Mouse (Mus musculus): ENCODE data around the gene RPS10-NUDT3.

Gene RPS10-NUDT3

DNA sequence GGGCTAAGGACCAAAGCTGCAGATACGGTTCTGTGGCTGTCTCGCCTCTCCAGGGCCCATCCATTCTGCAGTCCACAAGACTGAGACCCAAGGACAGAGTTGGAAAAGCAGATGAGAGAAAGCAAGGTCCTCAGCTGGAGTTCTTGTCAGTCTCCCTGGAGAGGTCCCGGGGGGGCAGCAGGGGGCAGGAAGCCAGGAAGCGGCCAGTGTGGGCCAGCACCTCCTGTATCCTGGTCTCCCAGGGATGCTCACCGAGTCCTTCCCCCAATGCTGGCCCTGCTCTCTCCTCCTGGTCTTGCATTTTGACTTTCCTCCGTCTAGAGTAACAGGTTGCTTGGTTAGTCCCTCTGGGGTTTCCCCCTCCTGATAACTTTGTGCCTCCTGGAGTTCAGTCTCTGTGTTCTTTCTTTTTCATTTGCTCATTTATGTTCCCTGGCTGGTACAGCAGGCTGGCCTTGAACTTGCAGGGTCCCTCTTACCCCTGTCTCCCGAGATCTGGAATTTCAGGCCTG lies 88.4 kb downstream of the RPS10-NUDT3 start:
- ChIA-PET POLR2A (interaction anchor here (0.9 to 3.8 kb wide), 16 partner anchors 7 to 161 kb away, joined by 3 to 52 read pairs (median 4); partner anchors contain the start of genes Hmga1 (in 3 of the 4) and AI413582 (in 1 of the 4)), CTCF (interaction anchor here (0.5 to 1.6 kb wide), 9 partner anchors 8 to 587 kb away, joined by 3 to 7 read pairs (median 3); partner anchors contain the start of gene Hmga1 (in 1 of the 4))

DNA sequence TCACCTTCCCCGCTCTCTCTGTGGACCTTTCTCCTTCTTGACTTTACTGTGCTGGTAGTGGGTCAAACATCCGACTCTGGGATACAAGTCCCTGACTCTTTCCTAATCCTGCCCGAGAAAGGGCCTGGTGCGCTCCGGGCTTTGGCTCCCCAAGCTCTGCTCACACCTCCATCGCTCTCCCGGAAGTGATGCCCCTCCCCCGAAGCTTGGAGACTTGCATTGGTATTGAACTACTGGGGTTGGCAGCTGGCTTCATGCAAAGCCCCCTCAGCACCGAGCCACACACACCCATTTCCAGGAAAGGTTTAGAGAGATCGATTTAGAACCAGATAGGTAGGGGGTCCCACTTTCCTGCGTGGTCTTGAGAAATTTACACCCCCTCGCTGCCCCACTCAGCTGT lies 89.0 kb downstream of the RPS10-NUDT3 start:
- ChIA-PET POLR2A (interaction anchor here (0.6 to 3.8 kb wide), 15 partner anchors 8 to 204 kb away, joined by 3 to 52 read pairs (median 4); partner anchors contain the start of genes Hmga1 (in 3 of the 4) and AI413582 (in 1 of the 4)), CTCF (interaction anchor here (0.5 to 1.6 kb wide), 7 partner anchors 10 to 588 kb away, joined by 3 to 7 read pairs (median 3); no protein-coding TSS in a partner anchor)

DNA sequence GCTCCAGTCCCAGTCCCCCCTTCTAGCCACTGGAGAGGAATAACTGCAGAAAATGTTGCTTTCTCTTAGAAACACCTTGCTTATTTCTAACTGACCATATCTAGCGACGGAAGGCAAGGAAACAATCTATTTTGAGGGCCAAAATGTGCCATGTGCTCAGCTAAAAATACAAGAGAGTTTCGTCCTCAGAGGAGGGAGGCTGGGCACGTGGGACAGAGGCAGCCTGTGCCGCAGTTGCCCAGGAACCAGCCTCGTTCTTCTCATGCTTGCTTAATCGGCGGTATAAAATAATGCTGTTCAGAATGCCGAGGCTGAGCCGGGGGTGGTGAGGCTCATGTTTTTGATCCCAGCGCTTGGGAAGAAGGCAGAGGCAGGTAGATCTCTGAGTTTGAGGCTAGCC lies 90.5 kb downstream of the RPS10-NUDT3 start:
- ChIA-PET CTCF (interaction anchor here in 3 of 4 experiments (0.6 to 2.6 kb wide), 3 partner anchors 10 to 143 kb away, joined by 3 to 8 read pairs (median 4); no protein-coding TSS in a partner anchor), POLR2A (interaction anchor here in 2 of 4 experiments (1.0 to 1.8 kb wide), 5 partner anchors 8 to 91 kb away, joined by 3 to 6 read pairs (median 4); partner anchors contain the start of gene Hmga1 (in 1 of the 2))

DNA sequence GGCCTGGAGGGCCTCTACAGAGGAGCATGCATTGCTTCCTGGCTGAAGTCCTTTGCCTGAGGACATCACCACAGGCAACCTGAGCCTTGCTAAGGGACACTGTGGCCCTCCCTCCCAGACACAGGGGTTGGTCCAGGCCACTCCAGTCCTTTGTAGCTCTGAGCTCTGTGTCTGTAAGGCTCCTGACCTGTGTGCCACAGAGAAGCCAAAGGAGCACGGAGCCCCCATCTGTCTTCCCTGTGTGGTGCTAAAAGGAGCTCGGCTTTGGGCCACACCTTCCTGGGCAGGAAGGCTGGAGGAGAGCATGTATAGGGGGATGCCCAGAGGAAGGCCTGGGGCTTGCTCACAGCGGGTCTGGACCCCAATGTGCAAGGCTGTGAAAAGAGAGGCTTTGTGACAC lies 93.0 kb downstream of the RPS10-NUDT3 start:
- ChIA-PET POLR2A (interaction anchor here (0.5 to 3.3 kb wide), 13 partner anchors 10 to 51 kb away, joined by 3 to 15 read pairs (median 5); partner anchors contain the start of gene Hmga1 (in 3 of the 4)), CTCF (interaction anchor here in 3 of 4 experiments (0.5 to 1.9 kb wide), 5 partner anchors 10 to 93 kb away, joined by 4 to 7 read pairs (median 5); partner anchors contain the start of gene RPS10-NUDT3 (in 1 of the 3))

DNA sequence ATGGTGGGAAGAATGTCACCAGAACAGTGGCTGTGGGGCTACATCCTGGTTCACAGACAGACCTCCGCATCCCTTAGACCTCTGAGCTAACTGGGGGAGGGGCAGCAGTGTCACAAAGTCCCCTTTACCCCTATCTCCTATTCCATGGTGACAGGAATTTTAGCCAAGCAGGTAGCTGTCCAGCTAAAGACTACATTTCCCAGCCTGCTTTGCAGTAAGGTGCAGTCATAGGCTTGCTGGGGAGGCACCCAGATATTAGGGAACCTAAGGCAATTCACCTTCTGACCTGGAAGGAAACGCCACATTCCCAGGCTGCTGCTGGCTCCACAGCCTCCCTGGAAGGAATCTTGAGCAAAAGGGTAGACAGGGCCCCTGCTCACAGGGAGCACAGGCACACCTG lies 93.8 kb downstream of the RPS10-NUDT3 start:
- CTCF ChIA-PET: interaction anchor here in 3 of 4 experiments (0.5 to 1.9 kb wide), 4 partner anchors 11 to 51 kb away, joined by 3 to 7 read pairs (median 4); no protein-coding TSS in a partner anchor
- POLR2A ChIA-PET: interaction anchor here (0.5 to 3.3 kb wide), 10 partner anchors 9 to 312 kb away, joined by 3 to 15 read pairs (median 6); partner anchors contain the start of gene Hmga1 (in 2 of the 4)

DNA sequence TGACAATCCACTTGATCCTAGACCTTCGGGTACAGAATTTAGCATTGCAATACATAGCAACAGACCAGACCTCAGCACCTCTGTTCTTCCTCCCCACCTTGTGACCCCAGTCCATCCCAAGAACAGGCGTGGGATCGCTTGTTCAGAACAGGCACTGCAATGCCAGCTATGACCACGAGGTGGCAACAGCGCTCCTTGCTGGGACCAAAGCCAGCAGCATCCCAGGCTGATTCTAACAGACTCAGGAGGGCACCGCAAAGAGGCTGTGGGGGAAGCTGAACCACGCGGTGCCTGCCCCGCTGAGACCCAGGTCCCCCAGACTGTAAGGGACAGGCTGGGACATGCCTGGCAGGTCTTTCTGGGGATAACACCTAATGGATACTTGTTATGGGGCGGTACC lies 100.3 kb downstream of the RPS10-NUDT3 start:
- CTCF ChIA-PET: interaction anchor here (0.5 to 2.2 kb wide), 70 partner anchors 8 to 986 kb away, joined by 3 to 14 read pairs (median 4); partner anchors contain the start of genes Hmga1 (in 3 of the 4), AI413582 (in 1 of the 4), RPS10-NUDT3 (in 1 of the 4) and Rps10 (in 1 of the 4)

DNA sequence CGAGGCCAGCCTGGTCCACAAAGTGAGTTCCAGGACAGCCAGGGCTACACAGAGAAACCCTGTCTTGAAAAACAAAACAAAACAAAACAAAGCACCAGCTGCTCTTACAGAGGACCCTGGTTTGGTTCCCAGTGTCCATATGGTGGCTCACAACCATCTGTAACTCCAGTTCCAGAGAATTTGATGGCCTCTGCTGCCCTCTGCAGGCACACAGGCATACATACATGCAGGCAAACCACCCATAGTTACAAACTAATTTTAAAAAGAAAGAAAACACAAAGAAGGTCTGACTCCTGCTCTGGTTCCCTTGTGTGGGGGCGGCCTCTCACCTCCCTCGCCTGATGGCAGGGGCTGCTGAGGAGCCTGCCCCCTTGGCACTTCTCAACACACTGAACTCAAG lies 101.7 kb downstream of the RPS10-NUDT3 start:
- ChIA-PET CTCF (interaction anchor here in 1 of 4 experiments (1.7 to 2.2 kb wide), 2 partner anchors 59 to 343 kb away, joined by 4 to 14 read pairs; no protein-coding TSS in a partner anchor), POLR2A (interaction anchor here in 1 of 4 experiments (0.6 to 3.0 kb wide), 5 partner anchors 8 to 28 kb away, joined by 3 to 47 read pairs (median 6); partner anchors contain the start of gene Hmga1)

More for the DNA sequence above, 100.3 kb downstream of the RPS10-NUDT3 start:
- POLR2A ChIA-PET: interaction anchor here (0.6 to 3.0 kb wide), 29 partner anchors 12 to 183 kb away, joined by 3 to 47 read pairs (median 4); partner anchors contain the start of genes Hmga1 (in 4 of the 4), AI413582 (in 3 of the 4), RPS10-NUDT3 (in 2 of the 4) and Rps10 (in 1 of the 4)

DNA sequence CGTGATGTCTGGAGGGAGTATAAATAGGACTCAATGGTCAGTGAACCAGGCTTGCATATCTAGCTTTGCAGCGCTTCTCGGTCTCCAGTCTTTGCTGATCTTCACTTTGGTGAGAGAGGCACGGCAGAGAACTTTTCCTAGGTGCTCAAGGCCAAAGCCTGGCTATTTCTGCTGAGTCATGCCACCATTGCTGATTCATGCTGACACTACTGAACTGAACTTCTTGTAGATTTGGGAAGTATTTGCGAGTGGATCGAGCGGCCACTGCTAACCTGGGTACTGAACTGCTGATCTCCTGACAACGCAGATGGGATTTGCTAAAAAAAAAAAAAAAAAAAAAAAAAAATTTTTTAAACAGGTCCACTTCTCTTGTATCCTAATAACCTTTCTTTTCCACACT lies 102.9 kb downstream of the RPS10-NUDT3 start:
- ChIA-PET POLR2A (interaction anchor here in 3 of 4 experiments (0.5 to 2.8 kb wide), 18 partner anchors 10 to 330 kb away, joined by 3 to 29 read pairs (median 3); partner anchors contain the start of gene Hmga1 (in 2 of the 3)), CTCF (interaction anchor here in 1 of 4 experiments (0.7 to 1.0 kb wide), 2 partner anchors 17 to 60 kb away, joined by 3 read pairs; no protein-coding TSS in a partner anchor)
